Mouse (Mus musculus) cortical plate, adult 2 months (tissue): ENCODE data around the gene Cchcr1.

Experiments used
- CTCF ChIP-seq: fragments of 200-500 bp; IDR thresholded peaks from 2 replicates; pipeline ENCODE4 v1.5.1; 2011; ENCODE audit warnings: mild to moderate bottlenecking, control low read depth, low read length; ENCODE audit not compliant: insufficient read depth; ENCODE audit errors: extremely low read depth
- POLR2A ChIP-seq: fragments of 200-500 bp; IDR thresholded peaks from 2 replicates; pipeline ENCODE4 v1.6.1; 2011; ENCODE audit warnings: mild to moderate bottlenecking, low read length, control low read depth; ENCODE audit not compliant: insufficient read depth; ENCODE audit errors: extremely low read depth

- TF ChIP-seq CTCF (no peak), POLR2A (no peak)
Observed at GRCm38 (mm10) chr17:35539540-35539939, 22.6 kb downstream of the Cchcr1 start.
